Mouse (Mus musculus) ovary, postnatal 14 days (tissue): ENCODE results near the gene Gm3259.
"Not testable (repeated sequence)": the region's sequence is repeated elsewhere in the genome, so short reads cannot be mapped to it uniquely, and the experiment has no call there.

Experiments
- DNase-seq: peaks from one replicate; pipeline ENCODE4 v3.0.0; 2022; ENCODE audit warnings: low spot score

The Gm3259 gene

DNA sequence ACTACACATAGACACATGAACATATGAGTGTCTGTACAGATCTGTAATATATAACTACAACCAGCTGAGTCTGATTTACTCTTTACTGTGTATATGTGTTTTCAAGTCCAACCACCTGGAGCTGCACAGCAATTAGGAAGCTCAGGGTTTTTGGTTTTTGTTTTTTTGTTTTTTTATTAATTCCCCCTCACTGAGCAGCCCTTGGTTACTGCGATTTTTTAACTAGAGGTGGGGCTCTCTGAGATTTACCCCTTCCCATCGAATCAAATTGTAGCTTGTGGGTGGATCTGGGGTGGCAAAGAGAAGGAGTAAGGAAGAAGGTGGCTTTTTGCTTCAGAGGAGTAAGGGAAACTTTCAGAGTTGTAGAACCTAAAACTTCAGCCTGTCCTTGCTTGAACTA, at the start of gene Gm3259:
Gene Gm3259, plus strand, starts transcription at position 301 of the 400 bp plus-strand sequence.
- not testable (repeated sequence) for DNase-seq

DNA sequence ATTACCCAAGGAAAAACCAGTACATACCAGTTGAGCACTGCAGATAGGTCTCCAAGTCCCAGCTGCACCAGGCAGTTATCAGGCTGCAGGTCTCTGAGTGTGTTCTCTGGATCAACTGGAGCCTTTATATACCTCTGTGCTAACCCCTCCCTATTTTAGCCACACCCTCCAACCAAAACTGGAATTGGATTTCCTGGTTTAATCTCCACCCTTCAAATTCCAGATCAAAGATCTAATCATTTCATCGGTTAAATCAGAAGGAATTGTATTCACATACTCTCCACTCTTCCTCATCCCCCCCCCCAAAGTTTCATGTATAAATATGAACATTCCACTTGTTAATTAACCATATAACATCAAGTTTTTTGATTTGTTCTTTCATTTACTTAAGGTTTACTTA, 33.0 kb upstream of the Gm3259 start, which contains the start of gene Gm10424:
Gene Gm10424, minus strand, starts transcription at position 101 of the 400 bp plus-strand sequence.
- DNase-seq, result not testable (repeated sequence)
